Mouse (Mus musculus): ENCODE measurements around the gene Asap2.

DNA sequence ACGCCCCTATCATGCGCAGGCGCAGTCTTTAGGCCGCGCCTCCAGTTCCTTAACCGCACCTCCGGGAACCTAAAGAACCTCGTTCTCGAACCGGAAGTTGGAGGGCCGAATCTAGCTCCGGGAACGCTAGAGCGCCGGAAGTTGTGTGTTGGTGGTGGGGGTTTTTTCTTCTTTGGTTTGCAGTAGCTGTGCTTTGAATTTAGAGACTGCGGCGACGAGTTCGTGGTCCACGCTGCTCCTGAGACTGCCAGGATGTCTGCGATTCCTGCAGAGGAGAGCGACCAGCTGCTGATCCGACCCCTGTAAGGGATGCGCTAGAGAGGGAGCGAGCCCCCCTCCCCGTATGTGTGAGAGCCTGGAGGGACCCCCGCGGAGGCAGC is 296.0 kb downstream of the Asap2 start, which contains the start of gene Itgb1bp1:
- no peak for TF ChIP-seq CTCF (IDR thresholded peaks at IDR 0.05; ENCODE audit: low read depth, low read length)
- TF ChIP-seq POLR2A (IDR thresholded peaks at IDR 0.05; ENCODE audit: insufficient read depth, low read length): no peak

Data from ES-Bruce4 (cell line).